In the genomic region with DNA sequence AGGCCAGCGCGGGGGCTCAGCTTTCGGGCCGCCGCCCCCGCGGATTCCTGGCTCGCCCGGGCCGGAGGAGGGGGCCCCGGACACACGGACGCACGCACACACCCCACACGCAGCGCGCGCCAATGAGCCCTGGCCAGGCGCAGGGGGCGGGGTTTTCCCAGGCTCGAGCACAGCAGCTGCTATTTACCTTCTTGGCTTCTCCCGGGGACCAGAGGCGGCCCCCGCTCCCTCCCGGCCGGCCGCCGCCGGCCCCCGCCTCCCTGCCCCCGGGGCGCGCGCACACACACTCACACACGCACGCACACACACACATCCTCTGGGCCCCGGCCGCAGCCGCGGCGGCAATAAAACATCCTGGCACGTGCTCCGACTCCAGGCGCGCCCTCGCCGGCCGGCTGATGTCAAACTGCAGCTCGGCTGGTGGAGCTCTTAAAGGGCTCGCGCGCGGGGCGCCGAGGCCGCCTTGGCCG, we compare ENCODE assay signal across 8 mouse cellular contexts. TPM values are rescaled to one million over a fixed set of nuclear protein-coding genes. Genes with fewer than 3 reads are reported as not detected.
DNase-seq lines count a peak whose midpoint lies in the region; ATAC-seq and TF ChIP-seq lines count a peak whose summit lies in the region.

Hes1 (plus strand) TSS at position 401 of the 470 bp plus-strand sequence.

- H3K9me3 ChIP-seq in hindbrain, embryonic 13.5 days: no peaks in the 10 kb centered on the region

- whole genome bisulfite sequencing in hindbrain, embryonic 13.5 days: 0% methylated on average over 56 of the region's 57 CpGs

- no peak for DNase-seq in Patski (ENCODE audit: low read depth, low spot score)
- peak; percentile 68 to 71 for DNase-seq in cerebellum, postnatal 14 days
- DNase-seq in frontal cortex, postnatal 36 days (ENCODE audit: low spot score in 2 of 2): peak; percentile 79 to 84
- peak; percentile 75 to 82 for DNase-seq in layer of hippocampus, postnatal 36 days
- DNase-seq in lung, postnatal 25 days (ENCODE audit: low spot score): peak; percentile 94
- DNase-seq in right cerebral cortex, adult 2 months (ENCODE audit: low spot score in 2 of 2): peak; percentile 78 to 85
- DNase-seq in urinary bladder, postnatal 10 days (ENCODE audit: low spot score): peak; percentile 64

- no peak for TF ChIP-seq CTCF in Patski (IDR thresholded peaks at IDR 0.05)

- POLR2A ChIA-PET in Patski (lab: Charles Lee): interaction anchor here (1.0 to 1.4 kb wide), 2 partner anchors 42 to 335 kb away, joined by 4 to 7 read pairs; no protein-coding TSS in a partner anchor

- peak within 1 kb of the TSS; percentile 98 for H3K4me2 ChIP-seq in hindbrain, embryonic 13.5 days

- peak within 1 kb of the TSS; percentile 90 for H3K27ac ChIP-seq in hindbrain, embryonic 13.5 days

- CTCF ChIA-PET in Patski (lab: Charles Lee): interaction anchor here (1.6 kb wide), 1 partner anchor 170 kb away, joined by 3 read pairs; no protein-coding TSS in a partner anchor

- ATAC-seq in Patski: peak; percentile 40
- ATAC-seq in hindbrain, embryonic 13.5 days (ENCODE audit: low FRiP score): peak; percentile 78

- H3K9ac ChIP-seq in hindbrain, embryonic 13.5 days: peak within 1 kb of the TSS; percentile 82

- no peaks in the 10 kb centered on the region for H3K36me3 ChIP-seq in hindbrain, embryonic 13.5 days

- no peaks in the 10 kb centered on the region for H3K27me3 ChIP-seq in Patski
- H3K27me3 ChIP-seq in hindbrain, embryonic 13.5 days: peaks cover 78% of the 10 kb centered on the region

- H3K4me3 ChIP-seq in hindbrain, embryonic 13.5 days: peak within 1 kb of the TSS; percentile 56

- peaks cover 70% of the 10 kb centered on the region for H3K4me1 ChIP-seq in hindbrain, embryonic 13.5 days (replicated peaks)

- in situ Hi-C loops in Patski (cut with MboI; ENCODE audit: low pct_unique_long_range_greater_than_20kb): loop anchor here (5.0 kb wide), 1 partner anchor 37 kb away; no protein-coding TSS in a partner anchor

RNA-seq across cellular contexts. Expression of gene Hes1, which starts in this region (rescaled TPM):
- polyA plus RNA-seq in Patski (2021): 187 TPM
- 14.6 and 19.1 TPM in 2 replicates for polyA plus RNA-seq in hindbrain, embryonic 13.5 days (2015; fragmentation: Nextera tagmentation; extraction: Ambion mirVana)
- 10 to 100 TPM; 18.9 to 23.3 TPM for total RNA-seq in layer of hippocampus, postnatal 36 days (2021)
